Comparison of ENCODE assay signal across 7 mouse cellular contexts in the genomic region with DNA sequence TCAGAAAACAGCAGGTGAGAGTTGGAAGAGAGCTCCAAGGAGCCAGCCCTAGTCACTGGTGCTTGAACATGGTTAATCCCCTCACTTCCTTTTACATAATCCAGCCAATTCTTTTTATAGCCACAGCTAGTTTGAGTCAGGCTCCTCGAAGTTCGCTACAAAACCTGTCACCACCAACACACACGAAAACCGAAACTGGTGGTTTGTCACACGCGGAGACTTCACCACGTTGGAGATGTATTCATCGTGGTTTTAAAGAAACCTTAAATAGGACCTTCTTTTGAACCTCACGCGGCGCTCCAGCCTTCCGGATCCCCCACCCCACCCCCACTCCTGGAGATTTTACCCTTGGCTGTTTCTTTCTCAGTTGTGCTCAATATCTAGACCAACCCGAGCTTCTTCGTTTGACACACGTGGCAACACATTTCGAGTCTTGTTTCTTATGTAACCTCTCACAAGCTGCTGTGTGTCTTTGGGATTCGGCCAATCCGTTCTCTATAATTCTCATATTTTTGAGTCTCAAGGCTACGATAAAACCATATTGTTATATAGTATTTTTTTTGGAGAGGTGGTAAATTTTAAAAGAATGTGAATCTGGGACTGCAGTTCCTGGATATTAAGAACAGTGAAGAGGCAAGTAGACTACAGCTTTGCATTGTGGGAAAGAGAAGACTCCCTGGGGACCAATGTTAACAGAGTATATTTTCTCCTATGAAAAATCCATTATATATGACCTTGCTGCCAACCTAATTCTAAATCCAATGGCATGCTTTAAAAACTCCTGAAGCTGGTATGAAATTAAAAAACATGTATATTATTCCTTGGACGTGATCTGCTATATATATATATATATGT. TPM values are rescaled to one million over a fixed set of nuclear protein-coding genes. Genes with fewer than 3 reads are reported as not detected.
DNase-seq lines count a peak whose midpoint lies in the region; ATAC-seq and TF ChIP-seq lines count a peak whose summit lies in the region.

No protein-coding gene starts in this region.

- H3K27ac ChIP-seq in forebrain, embryonic 16.5 days (ENCODE audit: low read length): no peak overlapping the region
- H3K27ac ChIP-seq in midbrain, embryonic 11.5 days (ENCODE audit: low read depth, low read length): no peak overlapping the region
- H3K27ac ChIP-seq in stomach, postnatal 0 days (replicated peaks): no peak overlapping the region

- no peak for TF ChIP-seq EP300 in stomach, postnatal 0 days (optimal IDR thresholded peaks at IDR 0.05)

- H3K36me3 ChIP-seq in forebrain, embryonic 16.5 days (ENCODE audit: control insufficient read depth, insufficient read depth): no peaks in the 10 kb centered on the region
- no peaks in the 10 kb centered on the region for H3K36me3 ChIP-seq in midbrain, embryonic 11.5 days (ENCODE audit: control insufficient read depth, insufficient read depth, low read length)
- H3K36me3 ChIP-seq in stomach, postnatal 0 days (ENCODE audit: control insufficient read depth, insufficient read depth, low read length): no peaks in the 10 kb centered on the region

- ATAC-seq in CD4-positive, CD25-positive, alpha-beta regulatory T cell, adult 4 months: peak; percentile 82
- no peak for ATAC-seq in forebrain, embryonic 16.5 days
- ATAC-seq in hematopoietic stem cell, adult 5-6 weeks (replicated peaks in 1 of 2; ENCODE audit: insufficient read depth in 1 of 2, low FRiP score in 2 of 2, low TSS enrichment in 1 of 2, low read depth in 1 of 2, poor library complexity in 2 of 2, severe bottlenecking in 2 of 2): peak; percentile 87 to 88
- ATAC-seq in midbrain, embryonic 11.5 days (ENCODE audit: low FRiP score): no peak
- no peak for ATAC-seq in stomach, postnatal 0 days (ENCODE audit: low FRiP score, low TSS enrichment)

- H3K4me2 ChIP-seq in forebrain, embryonic 16.5 days (ENCODE audit: low read length): peak overlapping the region; percentile 47
- H3K4me2 ChIP-seq in midbrain, embryonic 11.5 days: peak overlapping the region; percentile 43
- peak overlapping the region; percentile 42 for H3K4me2 ChIP-seq in stomach, postnatal 0 days (replicated peaks; ENCODE audit: low read depth)

- DNase-seq in brain, adult 2 months (ENCODE audit: low read depth, low spot score): peak; percentile 91
- DNase-seq in layer of hippocampus, adult 9-11 months: peak; percentile 51
- peak; percentile 89 for DNase-seq in midbrain, embryonic 11.5 days (ENCODE audit: low spot score, missing footprints)
- no peak for DNase-seq in stomach, postnatal 0 days (ENCODE audit: low spot score)

- H3K4me1 ChIP-seq in forebrain, embryonic 16.5 days (replicated peaks; ENCODE audit: control insufficient read depth, insufficient read depth, low read length): peaks cover 3% of the 10 kb centered on the region; the same call in 1 of the 2 replicates
- no peaks in the 10 kb centered on the region for H3K4me1 ChIP-seq in midbrain, embryonic 11.5 days (ENCODE audit: control insufficient read depth, insufficient read depth, low read length)
- no peaks in the 10 kb centered on the region for H3K4me1 ChIP-seq in stomach, postnatal 0 days (replicated peaks; ENCODE audit: control insufficient read depth, insufficient read depth)

- no peak overlapping the region for H3K9ac ChIP-seq in forebrain, embryonic 16.5 days (replicated peaks; ENCODE audit: low read depth, low read length)
- no peak overlapping the region; the same call in 1 of the 2 replicates for H3K9ac ChIP-seq in midbrain, embryonic 11.5 days (ENCODE audit: low read length)
- H3K9ac ChIP-seq in stomach, postnatal 0 days (ENCODE audit: low read length): peak overlapping the region; percentile 36; the same call in 1 of the 2 replicates

- H3K9me3 ChIP-seq in forebrain, embryonic 16.5 days (ENCODE audit: control insufficient read depth, low read length): no peaks in the 10 kb centered on the region
- H3K9me3 ChIP-seq in midbrain, embryonic 11.5 days (ENCODE audit: control insufficient read depth, low read length): no peaks in the 10 kb centered on the region
- H3K9me3 ChIP-seq in stomach, postnatal 0 days (ENCODE audit: control insufficient read depth, low read length): no peaks in the 10 kb centered on the region

- no peaks in the 10 kb centered on the region for H3K27me3 ChIP-seq in forebrain, embryonic 16.5 days (replicated peaks; ENCODE audit: control insufficient read depth, insufficient read depth, low read length)
- no peaks in the 10 kb centered on the region for H3K27me3 ChIP-seq in midbrain, embryonic 11.5 days (ENCODE audit: control insufficient read depth, insufficient read depth, low read length)
- H3K27me3 ChIP-seq in stomach, postnatal 0 days (ENCODE audit: control insufficient read depth, insufficient read depth, low read length): no peaks in the 10 kb centered on the region

- TF ChIP-seq CTCF in stomach, postnatal 0 days (IDR thresholded peaks at IDR 0.05; ENCODE audit: low read depth): no peak

- peak overlapping the region; percentile 27 for H3K4me3 ChIP-seq in forebrain, embryonic 16.5 days (replicated peaks; ENCODE audit: low read length)
- H3K4me3 ChIP-seq in midbrain, embryonic 11.5 days (ENCODE audit: low read depth, low read length): no peak overlapping the region; the same call in 1 of the 2 replicates
- H3K4me3 ChIP-seq in stomach, postnatal 0 days (ENCODE audit: low read depth, low read length): peak overlapping the region; percentile 32

- WGBS in forebrain, embryonic 16.5 days: 28% methylated on average over 20 of the region's 20 CpGs
- whole genome bisulfite sequencing in midbrain, embryonic 11.5 days: 35% methylated on average over 20 of the region's 20 CpGs
- 26% methylated on average over 20 of the region's 20 CpGs for WGBS in stomach, postnatal 0 days

RNA-seq across cellular contexts. Expression of a gene that starts 21.8 kb away (rescaled TPM):
- polyA plus RNA-seq in CD4-positive, CD25-positive, alpha-beta regulatory T cell, adult 4 months (2017; shearing (Covaris generic)): 10 to 100 TPM; 19.7 to 22.7 TPM
- 60.7 and 63.6 TPM in 2 replicates for polyA plus RNA-seq in forebrain, embryonic 16.5 days (2015; fragmentation: Nextera tagmentation; extraction: Ambion mirVana)
- 38.5 and 50.2 TPM in 2 replicates for total RNA-seq in hematopoietic stem cell, adult 5-6 weeks (2017)
- polyA plus RNA-seq in midbrain, embryonic 11.5 days (2014; fragmentation: Nextera tagmentation; extraction: Ambion mirVana): 29.5 and 30.3 TPM in 2 replicates
- polyA plus RNA-seq in stomach, postnatal 0 days (2015; fragmentation: Nextera tagmentation; extraction: Ambion mirVana): 6.1 and 6.4 TPM in 2 replicates

Comparison
In these comparisons a context has a peak if more than half of its experiments do, and no peak if none do; other contexts are left out.
1. ATAC-seq: peak in CD4-positive, CD25-positive, alpha-beta regulatory T cell, adult 4 months (single experiment) and hematopoietic stem cell, adult 5-6 weeks (2 of 2); none in forebrain, embryonic 16.5 days (single experiment), midbrain, embryonic 11.5 days (single experiment) and stomach, postnatal 0 days (single experiment).
2. Peak in every context shown above with its lines, with median percentiles within 50 percentile points of each other: H3K4me2 ChIP-seq.